Mouse (Mus musculus) large intestine, adult 2 months (tissue): ENCODE measurements around the gene Cox19. TPM values are rescaled to one million over a fixed set of nuclear protein-coding genes. Genes with fewer than 3 reads are reported as not detected.

Source experiments
- DNase-seq: peaks from one replicate; pipeline ENCODE4 v3.0.0-alpha.2; 2012; ENCODE audit warnings: low read depth, low spot score
- WGBS: fragments of 180-500 bp; shearing (Covaris S2); methylation state at CpG from one replicate; pipeline ENCODE4 v1.1.7; 2018; 5-methylcytosine and 5-hydroxymethylcytosine counted together
- polyA plus RNA-seq: library from polyadenylated mRNA; depleted of rRNA; stranded (reverse); fragments of >200 nt; gene quantifications from 2 replicates; pipeline ENCODE4 v1.2.3, GENCODE M21; 2012; rRNA removed

Gene Cox19
- polyA plus RNA-seq, 1 experiment, result 98.4 TPM

DNA sequence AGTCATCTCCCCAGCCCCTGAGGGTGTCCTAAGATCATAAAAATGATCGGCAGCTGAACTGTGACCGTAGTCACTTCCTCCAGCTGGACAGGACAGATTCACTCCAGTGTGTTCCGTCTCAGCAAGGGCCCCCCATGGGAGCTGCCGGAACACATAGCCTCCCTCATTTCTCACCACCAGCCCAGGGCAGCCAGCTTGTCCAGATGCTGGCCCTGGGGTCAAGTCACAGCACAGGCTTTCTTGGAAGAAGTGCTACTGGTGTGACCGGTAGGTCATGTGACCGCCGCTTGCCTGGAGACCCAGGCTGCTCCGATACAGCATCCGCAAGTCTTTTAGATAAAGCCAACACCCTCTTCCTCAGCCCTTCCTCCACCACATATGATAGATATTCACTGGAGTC lies 37.7 kb downstream of the Cox19 start:
- WGBS, result 69% methylated on average over 9 of the region's 9 CpGs
- no peak for DNase-seq

DNA sequence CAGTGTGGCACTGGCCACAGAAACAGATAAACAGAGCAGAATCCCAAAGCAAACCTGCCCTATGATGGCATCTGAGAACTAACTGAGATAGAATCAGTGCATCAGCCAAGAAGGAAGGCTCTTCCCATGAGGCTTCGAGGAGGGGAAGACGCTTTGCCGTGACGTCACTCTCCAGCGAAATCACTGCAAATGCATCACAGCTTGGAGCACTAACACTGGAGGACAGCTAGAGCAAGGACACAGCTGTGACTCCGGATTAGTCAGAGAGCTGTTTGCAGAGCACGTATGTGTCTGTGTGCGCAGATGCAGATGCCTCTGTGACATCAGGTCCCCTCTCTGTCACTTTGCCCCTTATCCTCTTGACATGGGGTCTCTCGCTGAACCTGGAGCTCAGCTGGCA lies 39.4 kb downstream of the Cox19 start:
- no peak for DNase-seq
- WGBS, result 89% methylated on average over 9 of the region's 9 CpGs

DNA sequence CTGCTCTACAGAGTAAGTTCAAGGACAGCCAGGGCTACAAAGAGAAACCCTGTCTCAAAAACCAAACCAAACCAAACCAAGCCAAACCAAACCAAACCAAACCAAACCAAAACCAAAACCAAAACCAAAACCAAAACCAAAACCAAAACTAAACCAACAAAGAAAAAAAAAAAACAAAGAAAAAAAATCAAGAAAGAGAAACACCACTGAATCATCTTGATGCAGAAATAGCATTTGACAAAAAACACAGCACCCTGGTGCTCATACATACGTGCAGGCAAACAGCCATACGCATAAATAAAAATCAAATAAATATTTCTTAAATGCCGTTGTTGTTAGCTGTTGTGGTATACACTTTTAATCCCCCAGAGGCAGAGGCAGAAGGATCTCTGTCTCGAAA lies 40.7 kb downstream of the Cox19 start:
- WGBS, result 86% methylated on average over 4 of the region's 4 CpGs
- no peak for DNase-seq

DNA sequence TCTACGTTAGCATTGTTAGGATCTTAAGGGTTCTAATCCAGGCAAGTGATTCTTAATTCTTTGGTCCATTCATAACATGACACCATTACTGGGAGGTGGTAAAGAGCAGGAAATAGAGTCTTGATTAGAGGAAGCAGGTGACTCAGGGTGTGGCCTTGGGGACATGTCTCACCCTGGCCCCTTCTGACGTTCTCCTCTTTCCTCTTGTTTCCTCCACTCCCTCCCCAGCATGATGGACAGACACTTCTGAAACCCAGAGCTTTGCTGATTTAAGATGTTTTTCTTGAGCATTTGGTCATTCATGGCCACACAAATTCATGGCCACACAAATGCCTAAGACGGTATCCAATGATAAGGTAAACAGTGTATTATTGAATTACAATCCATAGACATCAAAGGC lies 41.3 kb downstream of the Cox19 start:
- 49% methylated on average over 3 of the region's 3 CpGs for WGBS
- no peak for DNase-seq

DNA sequence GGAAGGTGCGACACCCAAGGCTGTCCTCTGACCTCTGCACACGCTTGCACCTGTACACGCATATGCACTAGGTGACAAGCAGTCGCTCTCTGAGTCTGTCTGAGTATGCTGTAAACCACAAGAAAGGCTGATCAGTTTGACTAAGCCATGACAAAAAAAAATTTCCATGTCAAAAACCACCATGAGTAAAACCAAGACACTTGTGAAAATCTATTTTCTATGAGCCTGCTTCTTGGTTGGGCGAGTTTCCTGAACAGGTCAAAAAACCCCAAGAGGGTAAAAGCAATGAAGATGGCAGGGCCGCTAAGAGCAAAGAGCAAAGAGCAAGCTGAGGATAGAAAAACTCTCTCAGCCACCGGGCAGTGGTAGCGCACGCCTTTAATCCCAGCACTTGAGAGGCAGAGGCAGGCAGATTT lies 47.6 kb downstream of the Cox19 start:
- 52% methylated on average over 9 of the region's 9 CpGs for WGBS
- DNase-seq, result no peak

DNA sequence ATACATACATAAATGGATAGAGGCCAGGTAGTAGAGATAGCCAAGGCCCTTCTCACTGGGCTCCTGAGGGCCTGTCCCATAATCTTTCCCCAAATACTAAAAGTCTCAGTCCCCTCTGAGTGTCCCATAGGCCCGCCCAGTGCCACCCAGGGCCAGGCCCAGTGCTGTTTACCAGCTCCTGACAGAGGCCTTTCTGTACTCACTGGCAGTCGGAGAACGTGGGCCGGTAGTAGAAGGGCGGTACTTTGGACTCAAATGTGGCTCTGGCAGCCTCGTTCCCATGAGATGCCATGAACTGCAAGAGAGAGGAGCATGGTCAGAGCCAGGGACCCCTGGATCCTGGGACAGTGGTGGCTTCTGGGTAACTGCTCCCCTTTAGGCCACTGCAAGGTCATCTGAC lies 49.1 kb downstream of the Cox19 start:
- DNase-seq, result no peak
- WGBS, result 28% methylated on average over 6 of the region's 6 CpGs

DNA sequence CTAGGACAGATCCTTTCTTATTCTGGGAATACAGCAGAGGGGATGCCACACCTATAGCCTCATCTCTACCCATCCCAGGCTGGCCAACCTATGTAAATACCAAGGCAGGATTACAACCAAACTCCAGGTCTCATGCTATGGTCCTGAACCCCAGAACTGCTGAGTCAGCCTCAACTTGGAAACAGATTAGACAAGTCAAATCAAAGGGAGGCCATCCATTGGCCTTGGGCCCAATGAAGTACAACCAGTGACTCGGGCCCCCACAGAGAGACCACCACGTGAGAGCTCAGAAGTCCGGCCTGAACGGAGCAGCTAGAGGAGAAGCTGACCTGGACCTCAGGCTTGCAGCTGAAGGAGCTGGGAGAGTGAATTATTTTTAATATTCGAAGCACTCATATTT lies 53.5 kb downstream of the Cox19 start:
- DNase-seq, result no peak
- WGBS, result 61% methylated on average over 5 of the region's 5 CpGs

DNA sequence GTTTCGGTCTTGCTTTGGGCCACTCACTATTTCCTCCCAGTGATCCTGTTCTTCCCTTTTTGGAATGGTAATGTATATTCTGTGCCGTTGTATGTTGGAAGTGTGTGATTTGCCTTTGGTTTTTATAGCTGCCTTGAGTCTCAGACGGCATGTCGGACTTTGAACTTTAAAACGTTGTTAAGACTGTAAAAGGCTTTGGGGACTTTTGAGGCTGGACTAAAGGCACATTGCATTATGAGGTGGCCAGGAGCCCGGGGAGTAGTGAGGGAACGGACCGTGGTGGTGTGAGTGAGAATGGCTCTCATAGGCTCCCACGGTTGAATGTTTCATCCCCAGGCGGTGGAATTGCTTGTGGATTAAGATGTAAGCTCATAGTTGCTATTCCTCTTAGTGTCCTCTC lies 54.1 kb downstream of the Cox19 start:
- WGBS, result 36% methylated on average over 10 of the region's 10 CpGs

DNA sequence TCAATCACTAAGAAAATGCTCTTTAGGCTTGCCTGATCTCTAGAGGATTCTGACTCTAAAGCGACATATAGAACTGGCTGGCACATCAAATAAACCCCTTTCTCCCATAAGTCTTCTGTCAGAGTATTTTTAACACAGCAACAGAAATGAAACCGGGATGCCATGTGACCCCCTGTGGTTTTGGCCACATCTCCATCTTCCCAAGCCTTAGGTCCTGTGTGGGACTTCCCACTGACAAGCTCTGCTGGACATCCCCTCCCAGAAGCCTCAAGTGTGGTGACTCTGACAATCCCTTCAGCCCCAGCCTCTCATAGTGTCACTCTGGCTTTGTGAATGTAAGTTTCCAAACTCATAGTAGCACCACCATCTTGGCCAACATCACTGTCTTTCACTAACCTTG lies 57.1 kb downstream of the Cox19 start:
- WGBS, result 78% methylated on average over 2 of the region's 2 CpGs
- no peak for DNase-seq

More for the DNA sequence above, 54.1 kb downstream of the Cox19 start:
- DNase-seq, result peak; percentile 88

DNA sequence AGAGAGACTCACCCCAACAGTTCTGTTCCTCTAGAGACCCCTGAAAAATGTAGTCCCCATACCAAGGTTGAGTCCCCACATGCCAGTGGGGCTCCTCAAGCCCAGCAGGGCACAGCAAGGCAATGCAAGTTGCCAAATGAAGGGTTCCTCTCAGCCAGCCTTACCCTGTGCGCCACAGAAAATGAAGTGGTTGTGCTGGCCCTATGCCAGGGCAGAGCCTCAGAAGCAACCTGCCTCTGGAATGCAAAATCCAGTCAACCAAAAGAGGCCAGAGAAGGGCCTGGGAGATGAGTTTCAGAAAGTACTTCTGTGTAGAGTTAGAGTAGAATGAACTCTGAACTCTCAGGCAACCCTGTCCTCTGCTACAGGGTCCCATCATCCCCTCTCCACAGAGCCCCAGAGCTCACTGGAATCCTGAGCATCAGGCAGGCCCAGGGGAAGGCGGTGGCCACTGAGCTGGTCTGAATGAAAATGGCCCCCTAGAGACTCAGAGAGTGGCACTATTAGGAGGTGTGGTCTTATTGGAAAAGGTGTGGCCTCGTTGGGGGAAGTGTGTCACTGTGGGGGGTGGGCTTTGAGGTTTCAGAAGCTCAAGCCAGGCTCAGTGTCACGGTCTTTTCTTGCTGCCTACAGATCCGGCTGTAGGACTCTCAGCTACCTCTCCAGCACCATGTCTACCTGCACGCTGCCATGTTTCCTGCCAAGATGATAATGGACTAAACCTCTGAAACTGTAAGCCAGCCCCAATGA lies 59.2 kb downstream of the Cox19 start:
- no peak for DNase-seq
- WGBS, result 79% methylated on average over 6 of the region's 6 CpGs

DNA sequence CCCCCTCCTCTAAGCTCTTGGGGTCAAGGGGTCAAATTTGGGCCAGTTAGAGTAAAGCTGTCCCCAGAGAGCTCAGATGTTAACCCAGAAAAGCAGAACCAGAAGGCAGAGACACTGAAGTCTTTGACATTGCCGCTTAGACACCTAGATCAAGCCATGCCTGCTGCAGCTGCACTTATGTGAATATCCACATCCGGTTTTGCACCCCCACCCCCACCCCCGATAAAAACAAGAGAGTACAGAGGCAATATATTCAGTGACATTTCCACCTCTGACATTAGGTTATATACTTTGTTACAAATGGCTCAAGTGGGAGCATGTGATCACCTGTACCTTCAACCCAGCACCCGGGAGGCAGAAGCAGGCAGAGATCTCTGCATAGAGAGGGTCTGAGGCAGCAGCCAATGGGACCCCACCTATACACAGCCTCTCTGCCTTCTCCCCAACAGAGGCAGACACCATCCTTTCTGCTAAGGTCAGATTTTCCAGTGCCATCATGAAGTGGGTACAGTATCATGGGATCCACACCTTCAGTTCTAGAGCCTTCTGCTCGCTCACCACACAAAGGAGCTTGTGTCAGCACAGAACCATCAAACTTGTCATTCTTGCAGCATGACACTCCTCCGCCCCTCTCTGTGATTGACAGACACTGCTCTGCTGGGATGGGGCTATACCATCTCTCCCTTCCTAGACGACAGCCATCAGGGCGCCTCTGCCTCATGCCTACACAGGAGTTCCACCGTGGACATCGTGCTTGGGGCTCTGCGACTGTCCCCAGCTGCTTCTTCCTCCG lies 60.6 kb downstream of the Cox19 start:
- 85% methylated on average over 12 of the region's 12 CpGs for WGBS
- no peak for DNase-seq

DNA sequence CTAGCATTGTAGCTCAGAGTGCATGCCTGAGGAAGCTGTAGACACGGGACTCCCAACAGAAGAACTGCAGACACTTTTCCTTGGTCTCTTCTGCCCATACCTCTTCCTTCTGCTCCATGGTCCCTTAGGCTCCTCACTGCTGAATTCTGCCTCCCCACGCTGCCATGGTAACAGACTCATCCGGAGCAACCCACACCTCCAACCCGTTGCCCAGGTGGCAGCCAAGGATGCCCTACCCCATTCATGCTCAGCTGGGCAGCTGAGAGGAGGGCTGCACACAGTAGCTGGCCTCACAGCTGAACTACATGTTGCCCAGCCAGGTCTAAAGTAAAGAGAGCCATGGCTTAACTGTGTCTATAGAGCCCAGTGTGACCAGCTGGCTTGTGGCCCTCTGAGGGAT lies 62.6 kb downstream of the Cox19 start:
- WGBS, result 79% methylated on average over 4 of the region's 4 CpGs
- DNase-seq, result no peak

DNA sequence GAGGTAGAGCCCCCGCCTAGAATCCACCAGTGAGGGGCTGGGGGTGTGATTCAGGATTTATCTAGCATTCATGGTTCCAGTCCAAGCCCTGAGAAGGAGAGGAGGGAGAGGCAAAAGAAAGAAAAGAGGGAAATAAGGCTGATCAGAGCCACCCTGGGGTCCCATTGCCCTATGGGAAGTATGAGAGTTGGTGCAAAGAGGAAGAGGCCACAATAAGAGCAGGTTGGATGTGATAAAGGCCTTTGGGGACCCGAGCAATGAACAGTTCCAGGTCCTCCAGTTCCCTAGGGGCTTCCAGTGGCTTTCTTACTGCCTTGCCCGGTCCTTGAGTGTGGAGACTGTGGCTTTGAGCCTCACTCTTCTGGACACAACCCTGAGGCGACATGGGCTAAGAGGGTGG lies 63.4 kb downstream of the Cox19 start:
- no peak for DNase-seq
- WGBS, result 86% methylated on average over 4 of the region's 4 CpGs

DNA sequence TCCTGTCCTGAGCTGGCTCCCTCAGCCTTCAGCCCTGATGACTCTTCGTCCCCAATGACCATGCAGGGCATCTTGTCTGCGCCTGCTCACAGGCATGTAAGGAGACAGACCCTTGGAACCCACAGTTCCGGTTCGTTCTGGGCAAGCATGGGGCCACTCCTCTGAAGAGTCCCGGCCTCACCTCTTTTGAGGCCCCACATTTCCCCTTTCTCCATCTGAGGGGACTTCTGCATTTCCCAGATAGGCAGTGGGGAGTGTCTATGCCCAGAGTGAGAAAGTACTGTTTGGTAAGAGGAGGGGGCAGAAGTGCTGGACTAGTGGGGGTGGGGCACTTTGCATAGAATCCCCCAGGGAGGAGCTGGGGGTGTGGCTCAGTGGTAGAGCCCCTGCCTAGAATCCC lies 64.1 kb downstream of the Cox19 start:
- WGBS, result 86% methylated on average over 5 of the region's 5 CpGs
- DNase-seq, result no peak

Other genes starting within 250 kb of the Cox19 start
- 4.7 and 6.0 TPM in 2 replicates for gene Prkar1b, start 201.4 kb downstream of the Cox19 start, polyA plus RNA-seq
- gene Dnaaf5, start 201.2 kb downstream of the Cox19 start, polyA plus RNA-seq, result 9.7 and 13.3 TPM in 2 replicates
- gene Sun1, start 150.8 kb downstream of the Cox19 start, polyA plus RNA-seq, result 25.0 and 41.5 TPM in 2 replicates
- 66.2 and 87.5 TPM in 2 replicates for gene Get4, start 99.1 kb downstream of the Cox19 start, polyA plus RNA-seq
- 132 and 167 TPM in 2 replicates for gene Adap1, start 25.8 kb downstream of the Cox19 start, polyA plus RNA-seq
- gene Cyp2w1, start 1.2 kb upstream of the Cox19 start, polyA plus RNA-seq, result 0.83 and 1.9 TPM in 2 replicates
- 4.4 and 5.8 TPM in 2 replicates for gene Gpr146, start 26.3 kb upstream of the Cox19 start, polyA plus RNA-seq
- 2.9 and 4.6 TPM in 2 replicates for gene C130050O18Rik, start 53.9 kb upstream of the Cox19 start, polyA plus RNA-seq
- gene Gper1, start 71.7 kb upstream of the Cox19 start, polyA plus RNA-seq, result 0.93 and 1.7 TPM in 2 replicates
- gene 3110082I17Rik, start 109.1 kb upstream of the Cox19 start, polyA plus RNA-seq, result 8.7 TPM in 2 replicates
- gene Zfand2a, start 133.1 kb upstream of the Cox19 start, polyA plus RNA-seq, result 11.9 and 16.0 TPM in 2 replicates
- gene Uncx, start 192.1 kb upstream of the Cox19 start, polyA plus RNA-seq, result not detected in 2 replicates